Mouse (Mus musculus): ENCODE measurements around the gene Cadps. TPM values are rescaled to one million over a fixed set of nuclear protein-coding genes. Genes with fewer than 3 reads are reported as not detected.
A peak's percentile ranks its signal among the peaks of the same experiment; 100 is the strongest.

Cadps gene
- polyA plus RNA-seq, 1 experiment, result 194 TPM

- Histone ChIP-seq H3K4me1 (ENCODE audit: control insufficient read depth, insufficient read depth, low read length) (peaks cover 18% of the 10 kb centered on the region), H3K4me3 (ENCODE audit: insufficient read depth, low read depth, low read length) (no peak overlapping the region), H3K27ac (ENCODE audit: insufficient read depth, low read depth, low read length) (no peak overlapping the region)
- TF ChIP-seq POLR2A (IDR thresholded peaks at IDR 0.05; ENCODE audit: insufficient read depth, low read depth, low read length) (no peak), CTCF (IDR thresholded peaks at IDR 0.05; ENCODE audit: insufficient read depth, low read depth, low read length) (no peak)
- 57% methylated on average over 7 of the region's 7 CpGs for WGBS
Observed at GRCm38 (mm10) chr14:12558920-12559573, 263.8 kb downstream of the Cadps start.

GRCm38 (mm10) chr14:12554486-12554885 is 268.4 kb downstream of the Cadps start:
- no peak for TF ChIP-seq CTCF (IDR thresholded peaks at IDR 0.05; ENCODE audit: insufficient read depth, low read depth, low read length)
- no peak for TF ChIP-seq POLR2A (IDR thresholded peaks at IDR 0.05; ENCODE audit: insufficient read depth, low read depth, low read length)
- Histone ChIP-seq H3K4me3 (ENCODE audit: insufficient read depth, low read depth, low read length) (no peak overlapping the region), H3K4me1 (ENCODE audit: control insufficient read depth, insufficient read depth, low read length) (peaks cover 25% of the 10 kb centered on the region), H3K27ac (ENCODE audit: insufficient read depth, low read depth, low read length) (no peak overlapping the region)
- WGBS, result 77% methylated on average over 2 of the region's 2 CpGs

- TF ChIP-seq POLR2A (IDR thresholded peaks at IDR 0.05; ENCODE audit: insufficient read depth, low read depth, low read length), result no peak
- TF ChIP-seq CTCF (IDR thresholded peaks at IDR 0.05; ENCODE audit: insufficient read depth, low read depth, low read length), result no peak
- 49% methylated on average over 6 of the region's 6 CpGs for WGBS
- Histone ChIP-seq H3K4me3 (ENCODE audit: insufficient read depth, low read depth, low read length) (no peak overlapping the region), H3K27ac (ENCODE audit: insufficient read depth, low read depth, low read length) (peak overlapping the region; percentile 6; the same call in 1 of the 2 replicates), H3K4me1 (ENCODE audit: control insufficient read depth, insufficient read depth, low read length) (peaks cover 17% of the 10 kb centered on the region)
Observed at GRCm38 (mm10) chr14:12551353-12551752, 271.5 kb downstream of the Cadps start.

GRCm38 (mm10) chr14:12550931-12551330 is 271.9 kb downstream of the Cadps start:
- WGBS, result 25% methylated on average over 5 of the region's 5 CpGs
- Histone ChIP-seq H3K4me1 (ENCODE audit: control insufficient read depth, insufficient read depth, low read length) (peaks cover 17% of the 10 kb centered on the region), H3K4me3 (ENCODE audit: insufficient read depth, low read depth, low read length) (no peak overlapping the region), H3K27ac (ENCODE audit: insufficient read depth, low read depth, low read length) (no peak overlapping the region)
- TF ChIP-seq POLR2A (IDR thresholded peaks at IDR 0.05; ENCODE audit: insufficient read depth, low read depth, low read length) (no peak), CTCF (IDR thresholded peaks at IDR 0.05; ENCODE audit: insufficient read depth, low read depth, low read length) (no peak)

- no peak for TF ChIP-seq POLR2A (IDR thresholded peaks at IDR 0.05; ENCODE audit: insufficient read depth, low read depth, low read length)
- TF ChIP-seq CTCF (IDR thresholded peaks at IDR 0.05; ENCODE audit: insufficient read depth, low read depth, low read length), result no peak
- H3K4me3 ChIP-seq (ENCODE audit: insufficient read depth, low read depth, low read length), result no peak overlapping the region
- peaks cover 14% of the 10 kb centered on the region for H3K4me1 ChIP-seq (ENCODE audit: control insufficient read depth, insufficient read depth, low read length)
- H3K27ac ChIP-seq (ENCODE audit: insufficient read depth, low read depth, low read length), result no peak overlapping the region
Observed at GRCm38 (mm10) chr14:12549290-12549689, 273.6 kb downstream of the Cadps start.

GRCm38 (mm10) chr14:12547496-12547895 is 275.4 kb downstream of the Cadps start:
- TF ChIP-seq CTCF (IDR thresholded peaks at IDR 0.05; ENCODE audit: insufficient read depth, low read depth, low read length) (no peak), POLR2A (IDR thresholded peaks at IDR 0.05; ENCODE audit: insufficient read depth, low read depth, low read length) (no peak)

GRCm38 (mm10) chr14:12541733-12542132 is 281.1 kb downstream of the Cadps start:
- no peak overlapping the region for H3K4me3 ChIP-seq (ENCODE audit: insufficient read depth, low read depth, low read length)
- WGBS, result 59% methylated on average over 2 of the region's 2 CpGs
- no peaks in the 10 kb centered on the region for H3K4me1 ChIP-seq (ENCODE audit: control insufficient read depth, insufficient read depth, low read length)
- H3K27ac ChIP-seq (ENCODE audit: insufficient read depth, low read depth, low read length), result no peak overlapping the region
- no peak for TF ChIP-seq POLR2A (IDR thresholded peaks at IDR 0.05; ENCODE audit: insufficient read depth, low read depth, low read length)
- no peak for TF ChIP-seq CTCF (IDR thresholded peaks at IDR 0.05; ENCODE audit: insufficient read depth, low read depth, low read length)

More at GRCm38 (mm10) chr14:12547496-12547895, 275.4 kb downstream of the Cadps start:
- H3K4me1 ChIP-seq (ENCODE audit: control insufficient read depth, insufficient read depth, low read length), result peaks cover 11% of the 10 kb centered on the region
- 98% methylated on average over 4 of the region's 4 CpGs for WGBS
- no peak overlapping the region for H3K4me3 ChIP-seq (ENCODE audit: insufficient read depth, low read depth, low read length)
- no peak overlapping the region for H3K27ac ChIP-seq (ENCODE audit: insufficient read depth, low read depth, low read length)

GRCm38 (mm10) chr14:12539071-12539470 is 283.8 kb downstream of the Cadps start:
- no peaks in the 10 kb centered on the region for H3K4me1 ChIP-seq (ENCODE audit: control insufficient read depth, insufficient read depth, low read length)
- no peak overlapping the region for H3K4me3 ChIP-seq (ENCODE audit: insufficient read depth, low read depth, low read length)
- no peak for TF ChIP-seq CTCF (IDR thresholded peaks at IDR 0.05; ENCODE audit: insufficient read depth, low read depth, low read length)
- no peak for TF ChIP-seq POLR2A (IDR thresholded peaks at IDR 0.05; ENCODE audit: insufficient read depth, low read depth, low read length)
- 92% methylated on average over 5 of the region's 5 CpGs for WGBS
- H3K27ac ChIP-seq (ENCODE audit: insufficient read depth, low read depth, low read length), result no peak overlapping the region

- H3K4me1 ChIP-seq (ENCODE audit: control insufficient read depth, insufficient read depth, low read length), result peaks cover 3% of the 10 kb centered on the region
- H3K4me3 ChIP-seq (ENCODE audit: insufficient read depth, low read depth, low read length), result no peak overlapping the region
- H3K27ac ChIP-seq (ENCODE audit: insufficient read depth, low read depth, low read length), result no peak overlapping the region
- 23% methylated on average over 1 of the region's 1 CpGs for WGBS
- TF ChIP-seq POLR2A (IDR thresholded peaks at IDR 0.05; ENCODE audit: insufficient read depth, low read depth, low read length) (no peak), CTCF (IDR thresholded peaks at IDR 0.05; ENCODE audit: insufficient read depth, low read depth, low read length) (no peak)
Observed at GRCm38 (mm10) chr14:12531101-12531500, 291.8 kb downstream of the Cadps start.

Measured in olfactory bulb, adult 2 months (tissue).